Mouse (Mus musculus) spleen, adult 12 weeks (tissue): ENCODE measurements around the gene Slc7a6.

Experiments
- DNase-seq: peaks from one replicate; pipeline ENCODE4 v3.0.0; 2022; ENCODE audit warnings: low spot score

The Slc7a6 gene

DNA sequence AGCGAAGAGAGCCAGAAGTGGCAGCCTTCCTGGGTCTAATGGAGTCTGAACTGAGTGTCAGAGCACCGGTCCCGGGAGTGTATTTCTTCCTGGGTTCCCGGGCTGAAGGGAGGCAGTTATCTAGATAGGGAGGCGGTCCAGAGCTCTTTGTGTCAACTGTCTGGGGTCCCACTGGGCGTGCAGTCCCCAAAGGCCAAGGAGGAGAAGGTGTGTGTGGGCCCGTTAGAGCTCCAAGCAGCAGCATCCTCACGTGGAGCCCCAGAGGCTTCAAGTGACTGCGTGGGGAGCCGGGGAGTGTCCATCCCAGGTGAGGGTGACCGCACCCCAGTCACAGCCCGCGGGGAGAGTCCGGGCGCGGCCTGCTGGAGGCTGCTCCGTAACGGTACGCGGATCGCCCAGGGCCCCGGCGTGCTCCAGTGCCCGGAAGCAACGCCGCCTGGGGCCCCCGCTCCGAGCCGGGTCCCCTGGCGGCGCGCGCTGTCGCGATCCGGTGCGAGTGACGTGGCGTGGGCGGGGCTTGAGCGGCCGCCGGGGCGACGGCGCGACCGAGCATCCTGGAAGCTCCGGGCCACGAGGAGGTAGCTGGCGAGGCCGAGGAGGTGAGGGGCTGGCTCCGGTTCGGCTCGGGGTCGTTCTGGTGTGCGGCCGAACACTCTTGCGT lies at the start of gene Slc7a6:
Gene Slc7a6 (plus strand): TSS at position 502 of the 661 bp plus-strand sequence.
- DNase-seq: peak; percentile 77

DNA sequence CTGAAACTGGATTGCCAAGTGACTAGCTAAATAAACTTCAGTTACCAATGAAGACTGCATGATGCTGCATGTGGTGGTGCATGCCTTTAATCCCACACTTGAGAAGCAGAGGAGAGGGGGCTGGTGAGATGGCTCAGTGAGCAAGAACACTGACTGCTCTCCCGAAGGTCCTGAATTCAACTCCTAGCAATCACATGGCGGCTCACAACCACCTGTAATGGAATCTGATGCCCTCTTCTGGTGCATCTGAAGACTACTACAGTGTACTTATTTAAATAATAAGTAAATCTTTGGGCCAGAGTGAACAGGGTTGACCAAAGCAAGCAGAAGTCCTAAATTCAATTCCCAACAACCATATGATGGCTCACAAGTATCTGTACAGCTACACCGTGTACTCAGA lies 45.2 kb upstream of the Slc7a6 start:
- no peak for DNase-seq

DNA sequence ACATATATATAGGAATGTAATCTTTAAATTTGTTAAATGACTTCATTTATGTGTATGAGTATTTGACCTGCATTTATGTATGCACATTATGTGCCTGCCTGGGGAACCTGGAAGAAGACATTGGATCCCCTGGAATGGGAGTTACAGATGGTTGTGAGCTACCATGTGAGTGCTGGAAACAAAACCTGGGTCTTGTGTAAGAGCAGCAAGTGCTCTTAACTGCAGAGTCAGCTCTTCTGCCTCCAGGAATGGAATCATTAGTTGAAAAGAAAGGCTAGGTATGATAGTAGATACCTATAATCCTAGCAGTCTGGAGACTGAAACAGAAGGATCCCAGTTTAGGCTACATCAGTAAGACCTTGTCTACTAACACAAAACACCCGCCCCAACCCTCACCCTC lies 42.6 kb upstream of the Slc7a6 start:
- no peak for DNase-seq

DNA sequence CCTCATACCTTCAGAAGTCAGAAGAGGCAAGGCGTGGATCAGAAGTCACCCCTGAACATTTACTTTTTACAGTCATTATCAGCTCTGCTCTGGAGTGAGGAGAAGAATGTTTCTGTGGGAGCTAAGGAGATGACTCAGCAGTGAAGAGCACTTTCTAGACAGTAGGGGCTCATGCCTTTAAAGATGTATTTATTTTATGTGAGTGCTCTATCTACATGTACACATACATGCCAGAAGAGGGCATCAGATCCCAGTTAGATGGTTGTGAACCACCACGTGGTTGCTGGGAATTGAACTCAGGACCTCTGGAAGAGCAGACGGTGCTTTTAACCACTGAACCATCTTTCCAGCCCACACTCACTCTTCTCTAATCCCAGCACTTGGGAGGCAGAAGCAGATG lies 41.6 kb upstream of the Slc7a6 start:
- DNase-seq: no peak

DNA sequence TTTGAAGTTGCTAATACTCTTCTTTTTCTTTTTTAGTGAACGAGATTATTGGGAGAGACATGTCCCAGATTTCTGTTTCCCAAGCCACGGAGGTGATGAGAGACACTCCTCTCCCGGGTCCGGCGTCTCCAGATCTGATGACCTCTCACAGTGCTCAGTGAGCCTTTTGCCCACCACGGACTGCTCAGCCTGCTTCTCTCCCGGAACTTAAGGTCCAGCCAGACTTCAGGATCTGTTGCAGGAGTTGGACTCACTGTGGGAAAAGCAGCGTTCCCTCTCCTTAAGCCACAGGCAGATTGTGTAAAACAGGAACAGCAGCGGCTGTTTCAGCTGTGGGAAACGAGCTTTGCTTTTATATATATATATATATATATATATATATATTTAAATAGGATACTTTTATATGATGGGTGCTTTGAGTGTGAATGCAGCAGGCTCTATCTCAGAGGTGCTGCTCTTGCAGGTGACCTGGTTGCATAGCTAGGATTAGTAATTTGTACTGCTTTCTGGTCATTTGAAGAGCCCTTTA lies 40.7 kb upstream of the Slc7a6 start:
- DNase-seq: no peak

DNA sequence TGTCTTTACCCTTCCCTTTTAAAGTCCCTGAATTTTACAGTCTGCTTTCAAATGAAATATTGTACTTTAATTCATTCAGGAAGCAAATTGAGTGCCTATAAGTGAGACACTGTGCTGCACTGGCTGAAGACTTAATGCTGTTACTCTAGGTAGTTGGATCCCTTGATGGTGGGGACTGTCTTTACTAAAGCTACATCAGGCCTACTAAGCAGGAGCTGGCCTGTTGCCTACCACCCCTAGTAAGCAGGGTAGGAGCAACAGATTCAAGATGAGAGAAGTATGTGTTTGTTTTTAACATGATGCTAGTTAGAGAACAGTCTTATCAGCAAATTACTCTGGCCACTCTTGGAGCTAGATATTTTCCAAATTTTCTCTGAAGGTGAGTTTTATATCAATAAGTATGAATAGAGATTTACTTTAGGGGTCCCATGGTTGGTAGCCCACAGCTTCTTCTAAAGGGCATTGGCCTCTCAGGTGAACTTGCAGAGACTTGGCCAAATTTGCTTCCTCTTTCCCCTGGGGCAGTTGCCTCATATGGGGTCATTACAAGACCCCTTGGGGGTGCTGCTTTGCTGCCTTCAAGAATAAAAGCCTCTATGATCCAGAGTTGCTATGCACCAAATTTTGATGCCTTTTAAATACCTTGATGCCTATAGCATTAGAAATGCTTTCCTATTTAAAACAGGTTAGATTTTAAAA lies 39.3 kb upstream of the Slc7a6 start:
- DNase-seq: no peak

DNA sequence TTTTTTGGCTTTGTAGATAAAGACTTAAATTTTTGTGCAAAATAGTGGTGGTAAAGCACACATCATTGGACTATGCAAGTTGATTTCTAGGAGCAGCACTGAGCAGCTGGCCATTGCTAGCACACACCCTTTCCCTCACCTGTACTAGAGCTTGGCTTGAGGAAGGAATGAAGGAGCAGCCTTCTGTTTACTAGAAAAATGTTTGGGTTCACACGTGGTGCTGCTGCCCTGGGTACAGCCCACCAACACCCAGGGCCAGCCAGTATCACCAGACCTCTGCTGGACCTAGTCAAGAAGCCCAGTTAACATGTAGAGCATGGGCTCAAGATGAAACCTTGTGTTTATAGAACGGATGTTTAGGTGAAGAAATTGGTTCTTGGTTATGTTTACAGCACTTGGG lies 38.7 kb upstream of the Slc7a6 start:
- DNase-seq: no peak

DNA sequence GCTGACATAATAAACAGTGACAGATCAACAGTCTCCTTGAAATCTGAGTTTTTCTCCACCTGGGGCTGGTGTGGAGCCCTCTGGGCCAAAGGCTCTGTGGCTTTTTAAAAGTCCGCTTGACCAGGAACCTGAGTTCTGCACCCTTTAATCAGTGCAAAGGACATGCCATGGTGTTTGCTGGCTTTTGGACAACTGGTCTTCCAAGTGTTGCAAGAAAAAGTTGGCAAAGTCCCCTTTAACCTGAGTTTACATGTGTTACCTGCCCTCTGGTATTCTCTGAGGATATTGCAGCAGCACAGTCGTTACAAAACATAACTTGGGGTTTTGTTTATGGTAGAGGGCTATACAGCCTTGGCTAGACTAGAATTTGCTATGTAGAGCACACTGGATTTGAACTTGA lies 38.2 kb upstream of the Slc7a6 start:
- no peak for DNase-seq

DNA sequence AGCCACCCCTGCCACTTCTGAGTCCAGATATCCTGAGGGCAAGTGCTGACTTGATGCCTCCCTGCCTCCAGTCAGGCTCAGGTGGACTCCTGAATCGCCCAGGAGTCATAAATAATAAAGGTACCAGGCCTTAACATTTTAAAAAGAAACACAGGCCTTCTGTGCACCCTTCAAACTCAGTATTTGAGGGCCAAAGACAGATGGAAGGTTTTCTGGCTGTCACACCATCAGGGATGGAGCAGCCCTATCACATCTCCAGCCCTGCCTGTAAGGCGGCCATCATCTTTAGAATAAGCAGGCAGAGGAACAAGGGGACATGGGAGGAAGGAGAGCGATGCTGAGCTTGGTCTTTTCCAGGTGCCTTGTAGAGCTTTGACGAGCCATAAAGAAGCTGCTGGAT lies 37.6 kb upstream of the Slc7a6 start:
- DNase-seq: no peak

DNA sequence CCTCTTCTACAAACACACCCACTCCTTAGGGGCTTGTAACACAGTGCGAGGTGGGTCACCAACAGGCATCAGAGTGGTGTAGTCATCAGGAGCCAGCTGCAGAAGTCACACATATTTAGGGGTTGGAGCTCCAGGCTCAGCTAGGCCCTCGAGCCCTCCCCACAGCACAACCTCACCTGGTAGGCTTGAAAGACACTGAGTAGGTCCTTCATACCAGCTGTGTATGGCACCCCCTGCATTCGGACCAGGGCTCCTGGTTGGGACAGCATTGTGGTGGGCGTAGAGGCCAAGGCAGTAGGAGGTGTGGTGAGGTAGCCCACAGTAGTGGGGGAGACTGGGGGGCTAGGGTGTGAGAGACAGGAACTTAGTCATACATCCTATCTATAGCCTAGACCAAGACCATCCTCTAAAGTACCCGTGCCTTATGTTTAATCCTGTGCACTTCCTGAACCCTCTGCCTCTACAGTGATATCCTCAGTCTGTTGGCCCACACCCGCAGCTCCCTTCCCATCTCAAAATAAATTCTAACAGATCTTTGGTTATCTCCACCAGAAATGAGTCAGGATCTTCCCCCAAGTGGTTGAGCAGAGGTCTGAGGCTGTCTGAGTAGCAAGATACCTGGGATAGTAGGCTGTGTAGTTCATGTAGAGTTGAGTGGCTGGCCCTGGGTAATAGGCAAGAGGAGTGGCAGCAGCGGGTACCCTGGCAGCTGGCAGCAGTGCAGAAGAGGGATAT lies 37.0 kb upstream of the Slc7a6 start:
- DNase-seq: no peak

DNA sequence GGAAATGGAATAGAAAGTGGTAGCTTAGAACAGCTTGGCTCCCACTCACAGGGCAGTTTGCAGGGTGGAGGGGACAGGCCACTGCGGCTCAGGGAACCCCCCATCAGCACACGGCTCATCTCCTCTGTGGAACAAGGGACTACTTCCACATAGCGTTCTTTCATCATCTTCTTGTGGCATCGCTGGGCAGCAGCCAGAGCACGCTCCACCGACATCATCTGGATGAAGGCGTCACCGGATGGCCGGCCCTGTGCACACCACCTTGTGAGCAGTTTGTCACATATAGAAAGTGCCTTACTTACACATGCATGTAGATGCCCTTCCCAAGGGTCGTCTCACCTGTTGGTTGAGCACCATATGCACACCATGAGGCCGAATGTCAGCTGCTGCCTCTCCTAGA lies 36.3 kb upstream of the Slc7a6 start:
- DNase-seq: no peak

DNA sequence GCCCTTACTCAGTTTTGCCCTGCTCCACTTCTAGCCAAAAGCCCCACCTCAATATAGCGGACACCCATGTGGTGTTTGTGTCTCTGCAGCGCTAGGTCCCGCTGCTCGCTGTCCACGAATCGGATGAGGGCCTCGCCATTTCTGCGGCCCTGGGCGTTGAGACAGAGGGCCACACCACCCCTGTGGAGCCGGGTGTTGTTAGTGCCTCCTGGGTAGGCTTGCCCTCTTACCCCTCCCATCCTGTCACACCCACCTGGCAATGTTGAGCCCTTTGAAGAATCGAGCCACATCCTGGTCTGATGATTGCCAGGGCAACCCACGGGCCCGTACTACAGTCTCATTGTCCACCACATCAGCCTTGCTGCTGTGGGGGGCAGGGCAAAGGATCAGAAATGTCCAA lies 35.1 kb upstream of the Slc7a6 start:
- DNase-seq: no peak

DNA sequence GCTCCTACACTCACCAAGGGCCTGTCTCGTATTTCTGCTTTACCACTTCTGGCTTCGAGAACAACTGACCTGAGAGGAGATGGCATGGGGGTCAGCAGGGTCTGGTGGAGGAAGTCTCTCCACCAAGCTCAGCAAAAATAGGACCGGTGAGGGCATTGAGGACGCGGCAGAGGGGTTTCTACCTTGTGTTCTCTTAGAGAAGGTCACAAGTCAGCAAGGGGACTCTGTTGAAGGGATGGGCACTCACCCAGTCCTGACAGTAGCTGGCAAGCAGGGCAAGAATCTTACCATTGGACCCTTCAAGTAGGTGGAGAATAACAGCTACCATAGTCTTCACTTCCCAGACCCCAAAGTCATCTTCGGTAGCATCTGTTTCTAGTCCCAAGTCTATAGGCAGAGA lies 34.7 kb upstream of the Slc7a6 start:
- DNase-seq: no peak

DNA sequence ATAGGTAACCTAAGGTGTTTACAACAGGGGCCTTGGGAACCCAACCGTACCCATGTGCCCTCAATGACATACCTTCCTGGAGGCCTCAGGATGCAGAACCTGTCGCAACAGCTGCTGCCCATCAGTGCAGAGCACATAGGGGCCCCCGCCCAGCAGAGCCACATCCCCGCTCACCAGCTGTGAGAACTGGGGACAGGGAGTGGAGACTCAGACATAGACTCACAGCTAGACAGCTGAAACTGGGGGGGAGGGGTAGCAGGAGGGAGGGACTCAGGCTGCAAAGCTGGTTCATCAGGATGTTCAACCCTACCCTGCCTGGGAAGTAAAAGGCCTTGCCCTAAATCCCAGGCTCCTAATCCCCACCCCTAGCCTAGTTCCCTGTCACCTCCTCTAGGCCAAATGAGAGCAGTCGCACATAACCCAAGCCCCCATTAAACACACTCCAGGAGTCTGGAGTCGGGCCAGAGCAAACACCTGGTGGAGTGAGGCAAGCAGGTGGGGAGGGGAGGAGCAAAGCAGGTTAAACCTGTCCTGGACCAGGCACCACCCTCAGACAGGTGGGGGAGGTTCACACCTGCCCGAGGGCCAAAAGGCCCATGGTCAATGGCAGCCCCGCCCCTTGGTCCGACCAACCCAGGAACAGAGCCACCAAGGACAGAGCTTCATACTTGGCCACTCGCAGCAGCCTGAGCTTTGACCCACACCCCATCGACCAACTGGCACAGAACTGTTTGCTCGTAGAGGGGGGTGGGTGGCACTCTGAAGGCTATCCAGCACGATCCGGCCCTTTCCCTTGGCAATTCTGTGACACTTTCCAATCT lies 33.7 kb upstream of the Slc7a6 start:
- DNase-seq: no peak

DNA sequence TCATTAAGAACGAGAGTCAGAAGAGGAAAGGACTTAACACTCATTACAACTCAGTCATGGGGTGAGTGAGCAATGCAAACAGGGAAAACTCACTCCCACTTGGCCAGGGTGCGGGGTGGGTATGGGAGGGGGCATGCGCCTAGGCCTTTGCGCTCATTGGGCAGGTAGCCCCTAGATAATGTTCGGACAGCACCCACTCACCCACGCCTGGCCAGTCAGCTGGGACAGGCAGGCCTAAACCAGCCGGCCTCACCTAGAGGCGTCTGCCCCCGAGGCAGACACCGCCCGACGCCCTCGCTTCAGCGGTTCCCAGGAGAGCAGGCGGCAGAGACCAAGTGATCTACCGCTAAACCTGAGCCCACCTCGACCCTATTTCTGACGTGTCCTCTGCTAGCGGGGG lies 33.0 kb upstream of the Slc7a6 start:
- no peak for DNase-seq

DNA sequence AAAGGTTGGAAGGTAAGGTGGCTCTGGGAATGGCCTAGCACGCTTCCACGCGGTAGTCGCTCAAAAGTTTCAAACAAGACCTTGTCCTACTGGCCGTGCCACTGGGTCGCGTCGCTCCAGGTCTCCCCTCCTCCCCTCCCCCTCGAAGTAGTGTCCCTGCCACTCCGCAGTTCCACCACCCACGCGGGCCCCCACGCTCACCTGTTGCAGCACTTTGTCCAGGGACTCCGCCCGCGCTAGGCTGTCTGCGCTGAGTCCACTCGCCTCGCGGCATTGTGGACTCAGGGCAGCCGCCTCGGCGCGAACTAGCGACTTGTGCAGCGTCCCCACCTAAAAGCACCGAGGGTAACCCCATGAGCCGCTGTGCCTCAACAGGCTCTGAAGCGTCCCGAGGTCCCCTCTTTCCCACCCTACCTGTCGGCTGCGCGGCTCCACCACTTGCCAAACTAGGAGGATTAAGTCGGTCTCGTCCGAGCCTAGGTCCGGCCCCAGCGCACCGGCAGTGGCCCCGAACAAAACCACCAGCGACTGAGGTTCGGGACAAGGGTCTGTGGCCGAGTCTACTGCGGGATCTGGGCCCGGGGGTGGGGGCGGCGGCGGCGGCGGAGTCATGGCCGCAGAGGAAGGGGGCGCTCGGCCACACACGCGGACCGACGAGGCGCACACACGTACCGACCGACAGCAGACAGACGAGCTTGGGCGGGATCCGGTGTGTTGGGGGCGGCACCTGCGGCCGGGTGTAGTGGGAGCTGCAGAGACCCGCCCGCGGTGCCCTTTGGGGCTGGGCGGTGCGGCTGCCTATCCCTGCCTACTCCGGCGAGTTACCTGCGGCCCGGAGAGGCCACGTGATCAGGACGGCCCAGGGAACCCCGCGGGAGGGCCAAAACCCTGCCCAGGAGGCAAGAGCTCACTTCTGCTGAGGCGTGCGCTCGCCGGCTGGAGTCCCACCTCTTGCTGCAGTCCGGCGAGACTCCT lies 32.2 kb upstream of the Slc7a6 start, which contains the start of gene Esrp2:
Gene Esrp2 (minus strand): TSS at position 819 of the 975 bp plus-strand sequence.
- DNase-seq: no peak

DNA sequence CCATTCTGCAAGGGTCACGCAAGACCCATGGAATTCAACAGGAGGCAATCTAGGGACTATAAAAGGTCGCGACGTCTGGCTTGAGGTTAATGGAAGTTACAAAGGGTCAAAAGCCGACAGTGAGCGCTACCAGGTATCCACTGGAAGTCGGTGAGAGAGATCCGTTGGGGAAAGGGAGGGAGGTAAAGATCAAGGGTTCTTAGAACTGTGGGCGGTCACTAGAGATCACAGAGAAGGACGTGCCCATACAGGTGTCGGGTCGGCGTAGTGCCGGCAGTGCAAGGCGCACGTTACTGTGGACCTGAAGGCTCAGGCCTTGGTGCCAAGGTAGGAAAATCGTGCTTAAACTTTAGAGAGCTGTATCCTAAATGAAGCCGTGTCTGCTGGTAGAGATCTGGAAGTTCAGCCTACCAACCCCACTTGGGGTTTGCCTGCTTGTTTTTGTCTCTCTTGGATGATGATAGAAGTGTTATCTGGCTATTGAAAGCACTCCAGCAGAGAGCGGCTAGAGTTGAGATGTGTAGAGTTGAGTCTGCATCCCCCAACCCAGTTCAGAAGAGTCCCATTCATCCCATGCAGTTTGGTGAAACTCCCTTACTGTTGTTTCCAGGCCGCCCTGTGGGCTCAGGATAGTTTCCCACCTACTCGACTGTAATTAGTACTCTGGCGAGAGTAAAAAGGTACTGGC lies 31.3 kb upstream of the Slc7a6 start:
- DNase-seq: no peak

DNA sequence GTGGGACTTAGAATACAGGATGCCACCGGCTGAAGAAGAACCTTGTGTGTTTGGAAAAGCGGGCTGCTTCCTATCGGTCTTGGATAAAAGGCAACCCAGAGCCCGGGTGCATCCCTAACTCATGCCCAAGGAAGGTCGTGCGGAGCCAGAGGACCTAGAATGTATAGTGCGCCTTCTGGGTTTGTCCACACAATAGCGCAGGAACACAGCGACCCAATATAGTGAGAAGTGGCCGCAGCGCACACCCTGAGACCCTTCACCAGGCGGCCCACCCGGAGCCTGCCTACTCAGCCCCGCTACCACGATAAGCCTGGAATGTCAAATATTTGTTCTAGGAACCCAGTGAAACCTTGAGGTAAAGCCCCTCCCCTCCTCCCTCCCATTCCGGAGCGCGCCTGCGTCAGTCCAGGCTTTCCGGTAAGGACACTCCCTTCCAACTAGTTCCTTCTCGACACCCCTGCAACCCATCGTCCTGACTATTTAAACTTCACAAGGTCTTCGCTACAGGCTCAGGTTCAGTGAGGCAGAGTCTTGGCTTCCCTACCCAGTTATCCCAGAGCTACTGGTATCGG lies 30.7 kb upstream of the Slc7a6 start:
- no peak for DNase-seq

DNA sequence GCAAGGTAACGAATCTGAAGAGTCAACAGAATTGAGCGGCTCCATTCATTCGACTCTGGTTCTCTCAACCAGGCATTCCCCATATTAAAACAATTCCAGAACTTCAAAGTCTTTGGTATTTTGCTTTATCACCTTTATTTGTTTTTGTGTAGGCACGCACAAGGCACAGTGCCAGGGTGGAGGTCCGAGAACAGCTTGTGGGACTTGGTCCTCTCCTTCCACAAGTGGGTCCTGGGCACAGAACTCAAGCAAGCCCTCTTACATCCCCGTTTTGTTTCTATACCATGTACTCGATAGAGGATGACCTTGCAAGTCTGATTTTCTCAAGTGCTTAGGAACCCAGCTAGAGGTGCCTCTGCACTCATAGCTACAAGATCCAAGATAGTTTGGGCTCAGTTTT lies 30.0 kb upstream of the Slc7a6 start:
- no peak for DNase-seq

DNA sequence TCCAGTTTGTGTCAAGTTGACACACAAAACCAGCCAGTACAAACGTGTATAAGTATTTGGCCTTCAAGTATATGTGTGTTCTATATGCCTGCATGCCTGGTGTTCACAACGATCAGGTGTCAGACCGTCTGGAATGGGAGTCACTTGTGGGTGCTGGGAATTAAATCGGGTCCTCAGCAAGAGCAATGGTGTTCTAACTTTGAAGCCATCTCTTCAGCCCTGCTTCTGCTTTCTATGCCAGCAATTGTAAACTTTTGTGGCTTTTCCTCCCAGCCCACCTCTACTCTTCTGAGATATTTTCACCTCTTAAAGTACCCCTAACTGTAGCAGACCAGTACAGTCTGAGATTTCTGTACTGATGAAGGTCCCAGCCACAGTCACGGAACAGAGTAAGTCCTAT lies 28.5 kb upstream of the Slc7a6 start:
- no peak for DNase-seq
